Comparison of ENCODE assay signal across 8 mouse cellular contexts in the genomic region with DNA sequence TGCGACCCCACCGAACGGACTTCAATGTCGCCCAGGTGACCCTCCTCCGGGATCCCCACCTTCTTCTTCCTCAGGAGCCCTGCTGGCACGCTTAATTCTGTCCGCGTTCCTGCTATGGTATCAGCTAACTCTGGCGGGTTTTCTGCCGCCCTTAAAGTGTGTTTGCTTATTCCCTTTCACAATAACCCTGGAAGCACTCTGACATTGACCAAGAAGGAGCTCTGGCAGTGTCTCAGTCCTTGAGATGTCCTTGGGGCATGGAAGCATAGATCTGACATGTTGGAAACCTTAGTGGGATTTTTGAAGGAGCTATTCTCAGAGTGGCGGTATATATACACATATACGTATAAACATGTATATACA. TPM values are rescaled to one million over a fixed set of nuclear protein-coding genes. Genes with fewer than 3 reads are reported as not detected.
A peak's percentile ranks its signal among the peaks of the same experiment; 100 is the strongest.
DNase-seq lines count a peak whose midpoint lies in the region; ATAC-seq and TF ChIP-seq lines count a peak whose summit lies in the region.

No protein-coding gene starts in this region.

- H3K27ac ChIP-seq in cerebellum, adult 2 months (ENCODE audit: insufficient read depth, low read length) = peak overlapping the region; percentile 73
- no peak overlapping the region for H3K27ac ChIP-seq in thymus, adult 2 months (ENCODE audit: control insufficient read depth, insufficient read depth, low read length)
- 0 out of 2 replicates have a peak overlapping the region, but pooled peaks have one; percentile 14 for H3K27ac ChIP-seq in limb, embryonic 14.5 days (replicated peaks; ENCODE audit: low read depth, low read length)
- peak overlapping the region; percentile 86 for H3K27ac ChIP-seq in stomach, postnatal 0 days (replicated peaks)

- no peaks in the 10 kb centered on the region for H3K27me3 ChIP-seq in cerebellum, adult 2 months (ENCODE audit: control insufficient read depth, insufficient read depth, low read length)
- H3K27me3 ChIP-seq in thymus, adult 2 months (ENCODE audit: control insufficient read depth, insufficient read depth, low read length) = 0 out of 2 replicates have a peak, but pooled peaks cover 4% of the 10 kb centered on the region
- H3K27me3 ChIP-seq in limb, embryonic 14.5 days (ENCODE audit: control insufficient read depth, insufficient read depth, low read length) = no peaks in the 10 kb centered on the region
- no peaks in the 10 kb centered on the region for H3K27me3 ChIP-seq in stomach, postnatal 0 days (ENCODE audit: control insufficient read depth, insufficient read depth, low read length)

- H3K36me3 ChIP-seq in thymus, adult 2 months (ENCODE audit: control insufficient read depth, insufficient read depth, low read length) = peaks cover under 1% of the 10 kb centered on the region; the same call in 1 of the 2 replicates
- peaks cover 4% of the 10 kb centered on the region for H3K36me3 ChIP-seq in limb, embryonic 14.5 days (ENCODE audit: control insufficient read depth, insufficient read depth, low read length)
- H3K36me3 ChIP-seq in stomach, postnatal 0 days (ENCODE audit: control insufficient read depth, insufficient read depth, low read length) = peaks cover 1% of the 10 kb centered on the region; the same call in 1 of the 2 replicates

- ATAC-seq in limb, embryonic 14.5 days (ENCODE audit: low FRiP score, low read depth) = peak; percentile 16; the same call in 1 of the 2 replicates
- peak; percentile 41 for ATAC-seq in stomach, postnatal 0 days (ENCODE audit: low FRiP score, low TSS enrichment)

- no peak for TF ChIP-seq EP300 in stomach, postnatal 0 days (optimal IDR thresholded peaks at IDR 0.05)

- peak overlapping the region; percentile 98 for H3K4me3 ChIP-seq in cerebellum, adult 2 months (replicated peaks; ENCODE audit: insufficient read depth, low read depth, low read length)
- peak overlapping the region; percentile 82 for H3K4me3 ChIP-seq in thymus, adult 2 months (ENCODE audit: control insufficient read depth, insufficient read depth, low read length)
- H3K4me3 ChIP-seq in limb, embryonic 14.5 days (replicated peaks; ENCODE audit: low read length) = peak overlapping the region; percentile 90
- H3K4me3 ChIP-seq in stomach, postnatal 0 days (ENCODE audit: low read depth, low read length) = peak overlapping the region; percentile 95

- WGBS in cerebellum, adult 2 months = 3% methylated on average over 12 of the region's 12 CpGs
- WGBS in thymus, adult 2 months = under 1% methylated on average over 12 of the region's 12 CpGs
- WGBS in limb, embryonic 14.5 days = 7% methylated on average over 11 of the region's 12 CpGs
- 1% methylated on average over 12 of the region's 12 CpGs for WGBS in stomach, postnatal 0 days

- DNase-seq in cerebellum, adult 2 months = no peak
- no peak for DNase-seq in cerebellum, postnatal 25 days
- no peak for DNase-seq in thymus, adult 2 months
- DNase-seq in thymus, postnatal 25 days = no peak
- no peak for DNase-seq in limb, embryonic 14.5 days (ENCODE audit: low spot score)
- DNase-seq in stomach, postnatal 0 days (ENCODE audit: low spot score) = no peak
- no peak for DNase-seq in urinary bladder, adult 2 months (ENCODE audit: low spot score)
- no peak for DNase-seq in layer of hippocampus, postnatal 36 days

- no peaks in the 10 kb centered on the region; the same call in 1 of the 2 replicates for H3K4me1 ChIP-seq in cerebellum, adult 2 months (ENCODE audit: control insufficient read depth, insufficient read depth, low read length)
- H3K4me1 ChIP-seq in thymus, adult 2 months (replicated peaks; ENCODE audit: control insufficient read depth, insufficient read depth, low read length) = peaks cover 9% of the 10 kb centered on the region; the same call in 1 of the 2 replicates
- H3K4me1 ChIP-seq in limb, embryonic 14.5 days (ENCODE audit: control insufficient read depth, insufficient read depth, low read length) = peaks cover 23% of the 10 kb centered on the region
- no peaks in the 10 kb centered on the region for H3K4me1 ChIP-seq in stomach, postnatal 0 days (replicated peaks; ENCODE audit: control insufficient read depth, insufficient read depth)

- peak overlapping the region; percentile 56; the same call in 1 of the 2 replicates for H3K9ac ChIP-seq in limb, embryonic 14.5 days (ENCODE audit: low read depth, low read length, severe bottlenecking)
- peak overlapping the region; percentile 93 for H3K9ac ChIP-seq in stomach, postnatal 0 days (ENCODE audit: low read length)

- TF ChIP-seq POLR2A in cerebellum, adult 2 months (IDR thresholded peaks at IDR 0.05; ENCODE audit: borderline replicate concordance, insufficient read depth, low read length) = no peak
- TF ChIP-seq POLR2A in thymus, adult 2 months (IDR thresholded peaks at IDR 0.05; ENCODE audit: control insufficient read depth, extremely low read depth, insufficient read depth, low read length, poor library complexity) = no peak
- TF ChIP-seq POLR2A in limb, embryonic 14.5 days (IDR thresholded peaks at IDR 0.05; ENCODE audit: borderline replicate concordance, extremely low read depth, insufficient read depth, insufficient read length) = no peak

- no peak for TF ChIP-seq CTCF in cerebellum, adult 2 months (IDR thresholded peaks at IDR 0.05; ENCODE audit: borderline replicate concordance, insufficient read depth, low read depth, low read length)
- TF ChIP-seq CTCF in thymus, adult 2 months (IDR thresholded peaks at IDR 0.05; ENCODE audit: borderline replicate concordance, control insufficient read depth, extremely low read depth, insufficient read depth, low read length, poor library complexity) = no peak
- TF ChIP-seq CTCF in stomach, postnatal 0 days (IDR thresholded peaks at IDR 0.05; ENCODE audit: low read depth) = no peak

- peak overlapping the region; percentile 70 for H3K4me2 ChIP-seq in limb, embryonic 14.5 days (replicated peaks; ENCODE audit: low read depth, low read length, severe bottlenecking)
- H3K4me2 ChIP-seq in stomach, postnatal 0 days (replicated peaks; ENCODE audit: low read depth) = peak overlapping the region; percentile 86

- H3K9me3 ChIP-seq in limb, embryonic 14.5 days (ENCODE audit: control insufficient read depth, low read length) = no peaks in the 10 kb centered on the region
- no peaks in the 10 kb centered on the region for H3K9me3 ChIP-seq in stomach, postnatal 0 days (ENCODE audit: control insufficient read depth, low read length)

RNA-seq across cellular contexts. Expression of a gene that starts 0.4 kb away (rescaled TPM):
- 68.2 and 80.4 TPM in 2 replicates for polyA plus RNA-seq in cerebellum, adult 2 months (2012; rRNA removed)
- polyA plus RNA-seq in thymus, adult 2 months (2012; rRNA removed) = 8.1 and 8.4 TPM in 2 replicates
- polyA plus RNA-seq in limb, embryonic 14.5 days (2012; rRNA removed) = 32.2 and 37.1 TPM in 2 replicates
- 8.3 TPM in 2 replicates for polyA plus RNA-seq in limb, embryonic 14.5 days (2014; fragmentation: Nextera tagmentation; extraction: Ambion mirVana)
- polyA plus RNA-seq in stomach, postnatal 0 days (2015; fragmentation: Nextera tagmentation; extraction: Ambion mirVana) = 4.0 and 4.5 TPM in 2 replicates
- 12.8 and 15.0 TPM in 2 replicates for polyA plus RNA-seq in urinary bladder, adult 2 months (2012; rRNA removed)
- 10 to 100 TPM; 49.3 to 56.3 TPM for total RNA-seq in layer of hippocampus, postnatal 36 days (2021)
